Mouse (Mus musculus) neural tube, embryonic 12.5 days (tissue): ENCODE data around the gene Mesp2. TPM values are rescaled to one million over a fixed set of nuclear protein-coding genes. Genes with fewer than 3 reads are reported as not detected.

ENCODE experiments used
- ATAC-seq: fragments of 200-750 bp; cut with Nextera tagmentation; 2 replicates; pipeline ENCODE4 v1.8.0; 2017; ENCODE audit warnings: low read depth, mild to moderate bottlenecking, moderate TSS enrichment, moderate library complexity; ENCODE audit not compliant: low FRiP score
- H3K27ac ChIP-seq: fragments of 300-500 bp; sonication (generic); 2 replicates; pipeline ENCODE4 v1.5.1; 2016
- H3K27me3 ChIP-seq: fragments of 300-500 bp; sonication (generic); replicated peaks from 2 replicates; pipeline ENCODE4 v1.6.1; 2016; ENCODE audit warnings: mild to moderate bottlenecking
- H3K36me3 ChIP-seq: fragments of 300-500 bp; sonication (generic); 2 replicates; pipeline ENCODE4 v1.6.1; 2016; ENCODE audit warnings: mild to moderate bottlenecking
- H3K4me1 ChIP-seq: fragments of 300-500 bp; sonication (generic); 2 replicates; pipeline ENCODE4 v1.6.1; 2016
- H3K4me2 ChIP-seq: fragments of 300-500 bp; sonication (generic); replicated peaks from 2 replicates; pipeline ENCODE4 v1.6.1; 2016; ENCODE audit warnings: mild to moderate bottlenecking
- H3K4me3 ChIP-seq: fragments of 300-500 bp; sonication (generic); 2 replicates; pipeline ENCODE4 v1.5.1; 2016
- H3K9ac ChIP-seq: fragments of 300-500 bp; sonication (generic); 2 replicates; pipeline ENCODE4 v1.6.1; 2016; ENCODE audit warnings: mild to moderate bottlenecking
- H3K9me3 ChIP-seq: fragments of 300-500 bp; sonication (generic); 2 replicates; pipeline ENCODE4 v1.6.1; 2016; ENCODE audit warnings: mild to moderate bottlenecking
- WGBS: fragments of 180-500 bp; shearing (Covaris S2); methylation state at CpG from one replicate; pipeline ENCODE4 v1.1.7; 2016; 5-methylcytosine and 5-hydroxymethylcytosine counted together
- polyA plus RNA-seq: library from polyadenylated mRNA; unstranded; fragments of >200 nt; fragmentation: Nextera tagmentation; extraction: Ambion mirVana; gene quantifications from 2 replicates; pipeline ENCODE4 v1.2.1, GENCODE M21; 2016

Gene Mesp2
- 0.44 and 0.52 TPM in 2 replicates for polyA plus RNA-seq

- ATAC-seq = peak; percentile 72
- no peaks in the 10 kb centered on the region for H3K9me3 ChIP-seq
- H3K4me2 ChIP-seq = peak within 1 kb of the TSS; percentile 61
- WGBS = 17% methylated on average over 71 of the region's 71 CpGs
- H3K27me3 ChIP-seq = peaks cover 16% of the 10 kb centered on the region
- 0 out of 2 replicates have a peak, but pooled peaks cover 7% of the 10 kb centered on the region for H3K4me1 ChIP-seq
- no peak within 1 kb of the TSS for H3K27ac ChIP-seq
- no peaks in the 10 kb centered on the region for H3K36me3 ChIP-seq
- H3K9ac ChIP-seq = peak within 1 kb of the TSS; percentile 58
- H3K4me3 ChIP-seq = peak within 1 kb of the TSS; percentile 33
Measured at GRCm38 (mm10) chr7:79810611-79811506, at the start of gene Mesp2. Mesp2 (plus strand) TSS chr7:79810727.

DNA sequence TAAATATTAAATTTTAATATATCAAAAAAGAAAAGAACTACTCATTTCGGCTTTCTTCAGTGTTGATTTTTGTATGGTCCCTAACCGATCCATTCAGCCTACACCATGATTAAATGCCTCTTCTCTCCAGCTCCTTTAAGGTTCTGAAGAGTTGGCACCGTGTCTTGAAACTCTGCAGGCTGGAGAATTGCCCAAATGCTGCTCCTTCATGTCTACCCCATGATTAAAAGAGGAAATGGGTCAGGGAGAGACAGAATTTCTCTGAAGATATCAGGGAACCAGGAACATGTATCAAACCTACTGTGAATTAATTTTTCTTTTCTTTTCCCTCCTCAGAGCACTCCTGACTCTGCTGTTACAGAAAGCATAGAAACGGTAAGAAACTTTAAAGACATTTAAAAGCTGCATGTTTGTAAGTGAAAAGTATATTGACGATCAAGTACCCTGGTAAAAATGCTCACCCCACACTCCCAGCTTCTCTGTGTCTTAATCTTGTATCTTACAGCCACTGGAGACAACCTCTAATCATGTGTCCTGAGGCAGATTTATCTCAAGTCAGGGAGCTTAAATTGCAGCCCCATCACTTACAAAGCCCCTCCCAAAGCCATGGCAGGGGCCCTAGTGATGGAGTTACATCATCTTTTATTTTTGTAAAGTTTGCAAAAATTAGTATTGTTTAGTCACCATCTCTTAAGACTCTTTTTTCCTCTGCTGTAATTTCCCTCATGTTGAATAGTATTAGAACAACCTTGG, 49.2 kb upstream of the Mesp2 start:
- H3K36me3 ChIP-seq = no peaks in the 10 kb centered on the region
- no peak overlapping the region for H3K9ac ChIP-seq
- H3K4me3 ChIP-seq = no peak overlapping the region
- H3K9me3 ChIP-seq = no peaks in the 10 kb centered on the region
- 84% methylated on average over 5 of the region's 5 CpGs for whole genome bisulfite sequencing
- H3K4me2 ChIP-seq = no peak overlapping the region
- H3K4me1 ChIP-seq = no peaks in the 10 kb centered on the region
- no peaks in the 10 kb centered on the region for H3K27me3 ChIP-seq
- H3K27ac ChIP-seq = no peak overlapping the region
- ATAC-seq = no peak

- H3K4me3 ChIP-seq = no peak overlapping the region
- no peak overlapping the region for H3K27ac ChIP-seq
- H3K9me3 ChIP-seq = no peaks in the 10 kb centered on the region
- H3K9ac ChIP-seq = no peak overlapping the region
- ATAC-seq = no peak
- H3K27me3 ChIP-seq = no peaks in the 10 kb centered on the region
- 85% methylated on average over 8 of the region's 8 CpGs for WGBS
- H3K4me1 ChIP-seq = no peaks in the 10 kb centered on the region
- H3K4me2 ChIP-seq = no peak overlapping the region
- no peaks in the 10 kb centered on the region for H3K36me3 ChIP-seq
Measured at GRCm38 (mm10) chr7:79762106-79762505, 48.4 kb upstream of the Mesp2 start.

DNA sequence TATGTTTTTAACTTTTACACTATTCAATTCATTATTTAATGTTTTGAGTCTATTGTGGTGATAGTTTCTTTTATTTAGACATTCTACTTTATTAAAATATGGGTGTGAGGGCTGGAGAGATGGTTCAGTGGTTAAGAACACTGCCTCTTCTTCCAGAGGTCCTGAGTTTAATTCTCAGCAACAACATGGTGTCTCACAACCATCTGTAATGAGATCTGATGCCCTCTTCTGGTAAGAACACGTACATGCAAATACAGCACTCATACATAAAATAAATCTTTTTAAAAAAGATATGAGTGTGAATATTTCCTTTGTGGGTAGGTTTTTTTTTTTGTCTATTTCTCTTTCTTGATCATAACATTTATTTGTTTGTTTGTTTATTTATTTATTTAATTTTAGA, 44.5 kb upstream of the Mesp2 start:
- Histone ChIP-seq H3K36me3 (no peaks in the 10 kb centered on the region), H3K9ac (no peak overlapping the region), H3K9me3 (no peaks in the 10 kb centered on the region), H3K4me3 (no peak overlapping the region), H3K27me3 (no peaks in the 10 kb centered on the region), H3K27ac (no peak overlapping the region), H3K4me1 (no peaks in the 10 kb centered on the region), H3K4me2 (no peak overlapping the region)
- no peak for ATAC-seq
- WGBS = 38% methylated on average over 1 of the region's 1 CpGs

DNA sequence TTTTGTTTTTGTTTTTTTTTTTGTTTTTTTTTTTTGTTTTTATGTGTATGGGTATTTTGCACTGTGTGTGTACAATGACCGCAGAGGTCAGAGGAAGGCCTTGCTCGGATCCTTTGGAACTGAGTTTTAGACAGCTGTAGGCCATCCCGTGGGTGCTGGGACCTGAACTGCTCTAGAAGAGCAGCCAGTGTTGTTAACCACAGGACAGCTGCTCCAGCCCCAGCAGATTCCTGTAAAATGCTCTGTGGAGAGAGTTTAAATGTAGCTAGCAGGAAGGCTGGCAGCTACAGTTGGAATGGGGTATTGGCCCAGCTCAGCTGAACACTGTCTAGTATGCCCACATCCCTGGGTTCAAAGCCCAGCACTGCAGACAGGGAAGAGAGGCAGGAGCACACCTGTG, 40.9 kb upstream of the Mesp2 start:
- 79% methylated on average over 3 of the region's 3 CpGs for WGBS
- ATAC-seq = no peak
- Histone ChIP-seq H3K36me3 (no peaks in the 10 kb centered on the region), H3K9ac (no peak overlapping the region), H3K27me3 (no peaks in the 10 kb centered on the region), H3K4me2 (no peak overlapping the region), H3K9me3 (no peaks in the 10 kb centered on the region), H3K4me3 (no peak overlapping the region), H3K27ac (no peak overlapping the region), H3K4me1 (no peaks in the 10 kb centered on the region)

DNA sequence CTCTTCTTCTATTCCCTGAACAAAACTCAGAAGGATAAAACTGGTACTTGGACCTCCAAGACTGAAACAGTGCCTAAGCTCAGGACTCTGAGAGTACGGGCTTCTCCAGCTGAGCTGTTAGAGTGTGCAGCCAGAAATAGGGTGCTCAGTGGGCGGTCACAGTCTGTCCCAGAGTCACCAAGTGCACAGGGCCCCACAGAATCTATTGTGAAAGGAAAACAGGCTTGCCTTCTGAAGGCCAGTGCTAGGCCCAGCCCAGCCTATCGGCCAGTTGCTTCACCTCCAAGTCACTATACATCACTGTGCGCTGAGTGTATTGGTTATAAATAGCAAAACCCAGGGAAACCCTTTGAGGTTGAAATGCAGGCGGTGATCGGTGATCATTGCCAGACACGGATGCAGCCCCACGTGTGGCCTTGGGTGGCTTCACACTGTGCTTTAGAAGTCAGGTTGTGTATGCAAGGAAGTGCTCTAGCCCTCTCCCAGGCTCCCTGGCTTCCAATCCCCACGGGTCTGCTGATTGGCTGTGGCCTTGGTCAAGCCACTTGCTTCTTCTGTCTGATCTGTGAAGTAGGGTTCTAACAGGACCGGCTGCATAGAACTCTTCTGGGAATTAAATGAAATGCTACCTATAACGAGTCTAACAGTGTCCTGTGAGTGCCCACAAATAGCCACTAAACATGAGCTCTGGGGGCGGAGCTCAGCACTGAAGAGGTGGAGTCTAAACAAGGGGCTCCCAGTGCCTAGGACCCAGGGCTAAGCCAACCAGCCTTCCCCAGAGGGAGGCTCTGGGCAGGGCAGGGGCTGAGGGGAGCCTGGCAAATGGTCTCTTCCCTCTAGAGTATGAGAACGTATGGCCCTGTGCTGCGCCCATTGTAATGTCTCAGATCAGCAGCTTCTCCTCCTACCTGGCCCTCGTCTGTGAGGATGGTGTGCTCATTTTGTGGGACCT, 38.7 kb upstream of the Mesp2 start:
- Histone ChIP-seq H3K27ac (no peak overlapping the region), H3K36me3 (no peaks in the 10 kb centered on the region), H3K9me3 (no peaks in the 10 kb centered on the region), H3K4me3 (no peak overlapping the region), H3K9ac (no peak overlapping the region), H3K4me1 (no peaks in the 10 kb centered on the region), H3K27me3 (no peaks in the 10 kb centered on the region), H3K4me2 (no peak overlapping the region)
- no peak for ATAC-seq
- WGBS = 36% methylated on average over 15 of the region's 15 CpGs

DNA sequence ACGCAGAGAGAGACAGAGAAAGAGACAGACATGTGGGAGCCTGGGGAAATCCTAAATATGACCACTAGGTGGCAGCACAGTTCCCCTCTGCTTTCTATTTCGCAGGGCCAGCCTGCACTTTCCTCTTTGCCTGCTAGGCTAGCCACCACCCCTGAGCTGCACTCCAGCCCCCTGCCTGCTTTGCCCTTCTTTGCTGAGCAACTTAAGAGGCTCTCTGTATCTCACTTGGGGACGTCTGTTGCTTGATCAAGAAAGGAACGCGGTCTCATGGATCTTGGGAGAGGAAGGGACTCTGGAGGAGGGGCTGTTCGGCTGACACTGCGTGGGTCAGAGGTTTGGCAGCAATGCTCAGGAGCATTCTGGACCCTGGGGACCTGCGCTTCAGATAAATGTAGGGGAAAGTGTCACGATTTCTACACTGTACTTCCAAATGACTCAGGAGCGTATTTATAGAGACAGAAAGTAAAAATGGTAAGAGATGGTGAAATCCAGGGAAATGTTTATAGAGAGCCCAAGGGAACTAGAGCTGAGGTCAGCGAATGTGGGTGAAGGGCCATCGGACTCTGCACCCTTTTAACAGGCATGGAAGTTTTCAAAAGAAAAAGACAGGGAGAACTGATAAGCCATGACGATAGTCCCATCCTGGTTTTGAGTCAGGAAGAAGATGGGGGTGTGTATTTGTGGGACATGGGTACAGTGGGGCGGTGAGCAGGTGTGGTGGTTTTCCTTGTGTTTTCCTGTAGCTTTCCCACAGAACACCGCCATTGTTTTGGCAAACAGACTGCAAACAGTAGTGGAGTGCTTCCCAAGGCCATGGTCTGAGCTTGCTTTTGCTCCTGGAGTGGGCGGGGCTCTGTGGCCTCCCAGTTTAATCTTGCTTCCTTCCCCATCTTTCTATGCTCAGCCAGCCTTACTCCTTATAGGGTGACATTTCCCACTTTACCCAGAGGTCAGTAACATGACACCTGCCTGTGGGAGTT, 29.6 kb upstream of the Mesp2 start:
- Histone ChIP-seq H3K27me3 (no peaks in the 10 kb centered on the region), H3K4me2 (peak overlapping the region; percentile 48), H3K4me3 (no peak overlapping the region), H3K4me1 (no peaks in the 10 kb centered on the region), H3K9me3 (no peaks in the 10 kb centered on the region), H3K27ac (no peak overlapping the region), H3K36me3 (no peaks in the 10 kb centered on the region), H3K9ac (0 out of 2 replicates have a peak overlapping the region, but pooled peaks have one; percentile 30)
- WGBS = 32% methylated on average over 16 of the region's 16 CpGs
- ATAC-seq = no peak; the same call in 1 of the 2 replicates

DNA sequence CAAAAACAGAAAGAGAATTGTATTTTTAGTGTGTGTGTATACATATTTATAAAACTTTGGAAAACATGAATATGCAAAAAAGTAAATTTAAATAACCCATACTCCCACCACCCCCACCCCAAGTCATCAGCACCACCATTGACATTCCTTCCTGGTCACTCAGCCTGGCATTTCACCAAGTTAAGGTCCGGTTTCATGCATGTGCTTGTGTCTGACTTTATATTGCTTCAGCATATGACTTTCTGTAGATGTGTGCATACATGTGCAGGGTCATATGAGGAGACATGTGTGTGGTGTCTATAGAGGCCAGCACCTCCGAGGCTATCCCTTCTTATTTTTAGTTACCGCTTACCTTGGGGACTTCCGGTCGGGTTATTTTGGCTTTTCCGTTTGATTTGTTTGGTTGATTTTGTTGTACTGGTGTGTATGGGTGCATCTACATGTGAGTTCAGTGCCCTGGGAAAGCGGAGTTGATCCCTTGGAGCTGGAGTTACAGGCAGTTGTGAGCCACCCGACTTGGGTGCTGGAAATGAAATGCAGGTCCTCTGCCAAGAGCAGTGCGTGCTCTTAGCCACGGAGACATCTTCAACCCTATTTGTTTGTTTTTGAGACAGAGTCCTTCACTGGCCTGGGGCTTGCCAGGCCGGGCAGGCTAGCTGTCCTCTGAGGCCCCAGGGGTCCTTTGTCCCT, 28.6 kb upstream of the Mesp2 start:
- Histone ChIP-seq H3K9ac (no peak overlapping the region), H3K9me3 (no peaks in the 10 kb centered on the region), H3K27ac (no peak overlapping the region), H3K4me3 (no peak overlapping the region), H3K4me1 (no peaks in the 10 kb centered on the region), H3K4me2 (no peak overlapping the region), H3K27me3 (no peaks in the 10 kb centered on the region), H3K36me3 (no peaks in the 10 kb centered on the region)
- no peak for ATAC-seq
- 84% methylated on average over 11 of the region's 11 CpGs for WGBS

- Histone ChIP-seq H3K27ac (no peak overlapping the region), H3K27me3 (no peaks in the 10 kb centered on the region)
- no peak for ATAC-seq
Measured at GRCm38 (mm10) chr7:79782516-79782855, 28.0 kb upstream of the Mesp2 start.

GRCm38 (mm10) chr7:79786295-79786694, 24.2 kb upstream of the Mesp2 start:
- Histone ChIP-seq H3K27ac (no peak overlapping the region), H3K4me1 (no peaks in the 10 kb centered on the region), H3K27me3 (peaks cover 5% of the 10 kb centered on the region), H3K9ac (no peak overlapping the region), H3K9me3 (no peaks in the 10 kb centered on the region), H3K36me3 (no peaks in the 10 kb centered on the region), H3K4me3 (no peak overlapping the region), H3K4me2 (no peak overlapping the region)
- peak; percentile 17; the same call in 1 of the 2 replicates for ATAC-seq
- WGBS = 24% methylated on average over 6 of the region's 6 CpGs

More at GRCm38 (mm10) chr7:79782516-79782855, 28.0 kb upstream of the Mesp2 start:
- WGBS = 84% methylated on average over 2 of the region's 2 CpGs
- Histone ChIP-seq H3K4me3 (no peak overlapping the region), H3K9ac (no peak overlapping the region), H3K9me3 (no peaks in the 10 kb centered on the region), H3K4me1 (no peaks in the 10 kb centered on the region), H3K4me2 (no peak overlapping the region), H3K36me3 (no peaks in the 10 kb centered on the region)
